12 mouse cellular contexts compared by ENCODE assay signal in genomic region chr6:99930316-99930715, GRCm38 (mm10).
"Had no signal": no experiment of that assay in that cellular context is flagged by ENCODE, and none has a peak within 500 bp of the region (broad histone marks: within the 10 kb centered on the region; RNA-seq: fewer than 3 reads in every experiment).

No protein-coding gene starts in this region.

- DNase-seq: lung, adult 18-20 months; lung, embryonic 14.5 days; lung, postnatal 10 days; lung, postnatal 4 days; midbrain, embryonic 14.5 days; retina, postnatal 1 day; right cerebral cortex, adult 18-20 months; right cerebral cortex, postnatal 25 days; right cerebral cortex, postnatal 4 days; spleen, adult 18-20 months; thymus, adult 2 months; thymus, postnatal 4 days had no signal
